Mouse (Mus musculus): Measurements from ENCODE around the gene Zdhhc20. TPM values are rescaled to one million over a fixed set of nuclear protein-coding genes. Genes with fewer than 3 reads are reported as not detected.

The Zdhhc20 gene
- polyA plus RNA-seq, 1 experiment = 5.1 TPM

DNA sequence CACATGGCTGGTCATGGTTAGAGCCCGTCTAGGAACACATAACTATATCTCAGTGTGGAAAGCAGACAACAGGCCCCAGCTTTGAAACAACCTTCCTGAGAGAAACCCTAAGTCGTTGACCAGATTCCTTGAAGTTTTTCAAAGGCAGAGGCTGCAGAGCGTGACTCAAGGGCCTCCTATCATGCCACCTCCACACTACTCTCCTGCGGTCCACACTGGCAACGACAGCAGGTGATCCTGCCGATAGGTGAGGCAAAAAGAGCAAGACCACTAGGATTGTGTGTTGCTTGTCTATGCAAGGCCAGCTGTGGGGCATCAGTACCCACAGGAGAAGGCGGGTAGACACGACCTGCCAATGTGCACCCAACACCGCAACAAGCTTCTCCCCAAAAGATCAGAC is 100.3 kb downstream of the Zdhhc20 start:
- H3K27ac ChIP-seq (ENCODE audit: insufficient read depth, low read length) = no peak overlapping the region
- DNase-seq (ENCODE audit: low read depth in 1 of 2, low spot score in 2 of 2) = no peak
- WGBS = 93% methylated on average over 9 of the region's 9 CpGs

DNA sequence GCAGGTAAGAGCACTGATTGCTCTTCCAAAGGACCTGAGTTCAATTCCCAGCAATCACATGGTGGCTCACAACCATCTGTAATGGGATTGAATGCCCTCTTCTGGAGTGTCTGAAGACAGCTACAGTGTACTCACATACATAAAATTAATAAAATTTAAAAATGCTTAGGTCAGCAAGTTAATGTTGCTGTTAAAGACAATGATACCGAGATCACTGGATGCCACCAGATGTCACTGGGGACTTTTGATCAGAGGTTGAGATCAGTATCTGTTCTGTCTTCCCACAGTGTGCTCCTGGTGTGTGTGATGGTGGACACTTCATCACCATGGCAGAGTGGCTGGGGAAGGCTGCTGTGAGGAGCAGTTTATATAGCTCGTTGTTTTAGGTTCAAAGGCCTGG is 100.8 kb downstream of the Zdhhc20 start:
- Histone ChIP-seq H3K27me3 (ENCODE audit: control insufficient read depth, insufficient read depth, low read length) (no peaks in the 10 kb centered on the region), H3K27ac (ENCODE audit: insufficient read depth, low read length) (no peak overlapping the region), H3K4me1 (ENCODE audit: control insufficient read depth, insufficient read depth, insufficient read length) (no peaks in the 10 kb centered on the region), H3K36me3 (ENCODE audit: control insufficient read depth, insufficient read depth, low read length) (no peaks in the 10 kb centered on the region), H3K4me3 (ENCODE audit: extremely low read depth, insufficient read depth, insufficient read length) (no peak overlapping the region)
- TF ChIP-seq POLR2A (IDR thresholded peaks at IDR 0.05; ENCODE audit: low read depth, low read length) (no peak), CTCF (IDR thresholded peaks at IDR 0.05; ENCODE audit: extremely low read depth, insufficient read depth, insufficient read length, insufficient replicate concordance) (no peak)
- no peak for DNase-seq (ENCODE audit: low read depth in 1 of 2, low spot score in 2 of 2)
- 96% methylated on average over 2 of the region's 2 CpGs for WGBS

More for the DNA sequence above, 100.3 kb downstream of the Zdhhc20 start:
- Histone ChIP-seq H3K27me3 (ENCODE audit: control insufficient read depth, insufficient read depth, low read length) (no peaks in the 10 kb centered on the region), H3K4me1 (ENCODE audit: control insufficient read depth, insufficient read depth, insufficient read length) (no peaks in the 10 kb centered on the region), H3K4me3 (ENCODE audit: extremely low read depth, insufficient read depth, insufficient read length) (no peak overlapping the region), H3K36me3 (ENCODE audit: control insufficient read depth, insufficient read depth, low read length) (no peaks in the 10 kb centered on the region)
- no peak for TF ChIP-seq CTCF (IDR thresholded peaks at IDR 0.05; ENCODE audit: extremely low read depth, insufficient read depth, insufficient read length, insufficient replicate concordance)
- no peak for TF ChIP-seq POLR2A (IDR thresholded peaks at IDR 0.05; ENCODE audit: low read depth, low read length)

DNA sequence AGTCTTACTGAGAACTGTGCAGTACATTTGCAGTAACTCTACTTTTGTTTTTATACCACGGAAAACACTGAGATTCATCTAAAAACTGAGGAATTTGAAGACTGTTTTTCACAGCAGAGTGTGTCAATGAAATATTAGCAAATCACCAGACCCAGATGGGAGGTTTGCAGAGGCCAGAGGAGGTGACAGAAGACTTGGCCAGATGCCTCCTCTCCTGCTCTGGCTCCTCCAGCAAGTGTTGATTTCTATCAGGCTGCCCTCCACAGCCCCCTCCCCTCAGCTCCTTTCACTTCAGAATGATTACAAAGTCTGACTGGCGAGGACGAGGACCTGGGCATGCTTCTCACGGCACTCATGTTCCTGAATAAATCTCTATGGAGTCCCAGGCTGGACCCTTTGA is 102.7 kb downstream of the Zdhhc20 start:
- TF ChIP-seq CTCF (IDR thresholded peaks at IDR 0.05; ENCODE audit: extremely low read depth, insufficient read depth, insufficient read length, insufficient replicate concordance) (no peak), POLR2A (IDR thresholded peaks at IDR 0.05; ENCODE audit: low read depth, low read length) (no peak)
- H3K27me3 ChIP-seq (ENCODE audit: control insufficient read depth, insufficient read depth, low read length) = no peaks in the 10 kb centered on the region
- no peak for DNase-seq (ENCODE audit: low read depth in 1 of 2, low spot score in 2 of 2)
- no peak overlapping the region for H3K27ac ChIP-seq (ENCODE audit: insufficient read depth, low read length)
- H3K4me1 ChIP-seq (ENCODE audit: control insufficient read depth, insufficient read depth, insufficient read length) = no peaks in the 10 kb centered on the region
- WGBS = 81% methylated on average over 4 of the region's 4 CpGs
- no peaks in the 10 kb centered on the region for H3K36me3 ChIP-seq (ENCODE audit: control insufficient read depth, insufficient read depth, low read length)
- no peak overlapping the region for H3K4me3 ChIP-seq (ENCODE audit: extremely low read depth, insufficient read depth, insufficient read length)

Other genes with a start within 250 kb of the Zdhhc20 start
- 2.2 and 2.4 TPM in 2 replicates for gene Xpo4, start 224.8 kb downstream of the Zdhhc20 start, polyA plus RNA-seq (2012; rRNA removed)
- gene Gm49361, start 144.2 kb downstream of the Zdhhc20 start, polyA plus RNA-seq (2012; rRNA removed) = 3.9 TPM in 1 of 2 replicates, not detected in the other
- 35.2 and 47.3 TPM in 2 replicates for gene Lats2, start 131.9 kb downstream of the Zdhhc20 start, polyA plus RNA-seq (2012; rRNA removed)
- gene Sap18, start 92.1 kb downstream of the Zdhhc20 start, polyA plus RNA-seq (2012; rRNA removed) = 3.5 and 6.2 TPM in 2 replicates
- gene Ska3, start 64.1 kb downstream of the Zdhhc20 start, polyA plus RNA-seq (2012; rRNA removed) = 0.84 and 0.85 TPM in 2 replicates
- gene Mrpl57, start 64.0 kb downstream of the Zdhhc20 start, polyA plus RNA-seq (2012; rRNA removed) = 33.4 and 41.8 TPM in 2 replicates
- 10.7 and 19.9 TPM in 2 replicates for gene Micu2, start 109.0 kb upstream of the Zdhhc20 start, polyA plus RNA-seq (2012; rRNA removed)
- not detected in 2 replicates for gene Fgf9, start 180.3 kb upstream of the Zdhhc20 start, polyA plus RNA-seq (2012; rRNA removed)